Mouse (Mus musculus) brain, adult 2 months (tissue): ENCODE measurements around the gene Tmem230.

Experiments
- DNase-seq: peaks from one replicate; pipeline ENCODE4 v3.0.0; 2011; ENCODE audit warnings: low read depth, low spot score

The Tmem230 gene

DNA sequence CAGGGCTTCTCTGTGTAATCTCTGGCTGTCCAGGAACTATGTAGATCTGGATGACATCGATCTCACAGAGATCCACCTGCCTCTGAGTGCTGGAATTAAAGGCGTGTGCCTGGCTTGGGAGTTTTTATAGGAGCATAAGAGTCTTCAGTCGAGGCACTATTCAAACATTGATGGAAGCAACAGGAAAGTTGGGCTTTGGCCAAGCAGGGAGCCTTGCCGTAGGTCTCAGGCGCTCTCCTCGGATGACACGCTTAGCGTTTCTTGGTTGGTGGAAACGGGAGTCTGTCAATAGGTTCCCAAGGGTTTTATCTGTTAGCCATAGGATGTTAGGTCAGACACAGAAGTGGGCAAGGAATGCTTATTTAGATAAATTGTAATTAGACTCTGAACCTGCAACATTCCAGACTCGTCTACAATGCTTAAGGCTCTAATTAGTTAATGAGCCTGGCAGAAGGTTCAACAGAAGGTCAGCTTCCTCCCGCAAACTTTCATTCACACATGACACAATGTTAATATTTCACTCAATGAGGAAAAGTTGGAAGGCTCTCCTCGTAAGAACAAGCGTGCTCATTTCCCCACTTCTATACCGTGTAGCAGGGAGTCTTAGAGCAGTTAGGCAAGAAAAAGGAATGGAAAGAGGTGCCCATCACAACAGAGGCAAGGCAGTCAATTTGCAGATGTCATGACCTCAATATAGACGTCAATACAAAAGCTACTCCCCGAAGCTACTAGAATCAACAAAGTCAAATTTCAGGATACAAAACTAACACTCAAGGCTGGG, 13.4 kb downstream of the Tmem230 start:
- no peak for DNase-seq

DNA sequence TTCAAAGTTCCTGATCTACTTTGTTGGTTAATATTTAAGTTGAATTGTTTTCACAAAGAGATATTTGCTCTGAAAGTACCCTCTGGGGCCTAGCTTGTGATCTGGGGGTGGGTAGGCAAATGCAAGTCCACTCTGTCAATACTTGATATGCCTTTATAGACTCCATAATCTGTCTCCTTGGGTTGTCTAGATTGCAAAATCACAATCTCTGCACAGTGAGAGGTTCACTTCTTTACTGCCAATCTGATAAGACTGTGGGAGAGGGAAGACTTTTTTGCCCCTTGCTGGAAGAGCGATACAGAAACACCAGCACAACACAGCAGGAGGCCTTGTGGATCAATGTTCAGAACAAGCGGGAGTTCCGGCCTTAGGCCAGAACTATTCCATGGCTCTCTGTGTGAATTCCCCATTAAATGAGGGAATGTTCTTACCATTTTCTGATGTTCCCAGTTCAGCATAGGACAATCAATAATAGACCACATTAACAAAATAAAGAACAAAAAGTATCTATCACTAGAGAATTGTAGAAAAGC, 15.1 kb downstream of the Tmem230 start:
- DNase-seq: no peak

DNA sequence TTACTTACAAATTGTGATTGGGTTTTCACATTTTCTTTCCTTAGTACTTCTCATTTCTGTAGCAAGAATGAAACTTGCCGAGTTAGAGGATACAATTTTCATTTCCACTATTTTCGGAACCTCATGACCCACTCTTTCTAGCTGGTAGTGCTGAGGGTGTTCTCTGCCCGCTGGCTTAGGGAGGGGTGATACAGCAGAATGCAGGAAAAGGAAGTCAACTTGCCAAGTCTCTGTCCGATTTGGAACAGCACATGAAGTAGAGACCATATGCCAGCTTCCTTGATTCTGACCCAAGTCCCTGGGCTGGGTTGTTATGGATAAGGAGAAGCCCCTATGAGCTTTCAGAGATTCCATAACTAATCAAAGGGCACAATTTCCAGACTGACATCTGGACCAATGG, 23.2 kb downstream of the Tmem230 start:
- peak; percentile 63 for DNase-seq

DNA sequence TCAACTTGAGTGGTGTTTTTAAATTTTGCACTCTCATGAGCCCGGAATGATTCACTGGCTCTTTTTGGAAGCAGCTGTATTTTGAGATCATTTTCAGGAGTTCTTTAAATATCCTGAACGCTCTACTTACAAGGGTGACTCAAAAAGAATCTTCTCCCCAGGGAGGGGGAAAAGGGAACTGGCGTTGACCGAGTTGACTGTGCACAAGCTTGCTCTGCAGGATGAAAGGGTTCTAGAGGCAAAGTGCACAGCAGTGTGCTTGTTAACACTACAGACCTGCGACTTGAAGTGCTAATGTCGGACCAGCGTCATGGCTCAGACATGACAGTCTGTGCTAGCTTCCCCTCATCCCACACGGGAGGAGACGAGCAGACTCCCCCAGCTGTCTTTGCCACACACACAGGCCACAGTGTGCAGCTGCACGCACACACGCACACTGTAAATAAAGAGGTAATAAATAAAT, 26.0 kb downstream of the Tmem230 start:
- peak; percentile 93 for DNase-seq

DNA sequence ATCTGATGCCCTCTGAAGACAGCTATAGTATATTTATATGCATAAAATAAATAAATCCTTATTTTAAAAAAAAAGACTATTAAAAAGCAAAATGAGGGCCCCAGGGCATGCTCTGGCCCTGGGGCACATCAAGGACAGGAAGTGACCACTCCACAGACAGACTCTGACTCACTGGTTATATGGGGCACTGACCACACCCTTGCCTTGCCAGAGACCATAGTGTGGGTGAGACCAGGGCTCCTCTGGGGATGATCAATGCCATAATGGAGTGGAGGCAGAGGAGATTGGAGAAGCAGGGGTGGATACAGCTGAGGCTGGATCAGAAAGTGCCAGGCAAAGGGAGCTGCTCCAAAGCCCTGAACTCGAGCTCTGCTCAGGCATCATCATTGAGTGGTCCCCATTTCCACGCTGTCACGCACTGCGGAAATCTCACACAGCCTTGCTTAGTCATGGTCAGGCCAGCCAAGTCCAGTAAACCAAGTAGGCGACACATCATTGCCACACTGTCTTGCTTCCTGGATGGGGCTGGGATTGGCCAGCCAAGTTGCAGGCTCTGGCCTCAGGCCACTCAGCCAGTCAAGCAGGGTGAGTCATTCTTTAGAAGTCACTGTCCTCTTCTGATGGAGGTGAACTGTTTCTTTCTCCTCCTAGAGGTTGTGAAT, 35.5 kb downstream of the Tmem230 start:
- peak; percentile 16 for DNase-seq

DNA sequence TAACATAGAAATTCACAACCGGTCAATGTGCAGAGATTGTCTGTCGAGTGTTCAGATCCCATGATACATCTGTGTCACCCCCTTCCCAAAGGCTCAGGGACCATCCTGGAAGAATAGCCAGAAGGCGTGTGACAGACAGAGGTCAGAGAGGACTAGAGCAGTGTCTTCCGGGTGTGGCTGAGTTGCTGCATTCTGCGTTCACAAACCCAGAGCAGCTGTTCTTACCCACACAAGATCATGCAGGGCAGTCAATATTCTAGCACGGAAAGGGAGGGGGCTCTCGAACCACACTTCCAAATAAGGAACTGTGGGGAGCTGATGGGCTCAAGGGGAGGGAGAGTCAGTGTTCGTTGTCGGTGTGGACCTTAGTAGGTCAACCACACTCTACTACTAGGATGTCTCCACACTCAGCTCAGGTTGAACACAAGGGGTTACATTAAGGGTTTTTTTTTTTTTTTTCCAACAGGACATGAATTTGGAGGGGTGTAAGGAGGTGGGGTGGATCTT, 36.7 kb downstream of the Tmem230 start:
- no peak for DNase-seq

DNA sequence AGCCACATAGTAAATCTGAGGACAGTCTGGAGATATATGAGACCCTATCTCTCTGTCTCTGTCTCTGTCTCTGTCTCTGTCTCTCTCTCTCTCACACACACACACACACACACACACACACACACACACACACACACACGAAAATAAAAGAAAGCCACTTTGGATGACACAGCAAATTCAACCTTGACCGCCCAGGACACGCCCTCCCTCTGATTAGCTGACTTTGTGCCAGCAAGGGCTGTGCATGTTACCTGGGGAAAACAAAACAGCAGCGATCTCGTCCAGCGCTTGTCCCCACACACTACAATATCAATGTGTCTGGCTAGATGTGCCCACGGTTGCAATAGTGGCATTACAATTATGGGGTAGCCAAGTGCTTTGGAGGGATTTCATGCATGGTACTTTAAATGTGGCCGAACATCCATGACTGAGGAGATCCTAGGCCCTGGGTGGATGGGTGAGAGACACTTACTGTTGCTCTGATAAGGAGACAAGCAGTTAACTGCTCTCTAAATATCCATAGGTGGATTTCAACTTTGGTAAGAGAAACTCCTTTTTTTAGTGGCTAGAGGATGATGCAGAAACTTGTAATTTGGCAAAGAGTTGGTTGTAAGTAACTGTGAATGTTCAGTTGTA, 39.2 kb downstream of the Tmem230 start:
- DNase-seq: no peak

DNA sequence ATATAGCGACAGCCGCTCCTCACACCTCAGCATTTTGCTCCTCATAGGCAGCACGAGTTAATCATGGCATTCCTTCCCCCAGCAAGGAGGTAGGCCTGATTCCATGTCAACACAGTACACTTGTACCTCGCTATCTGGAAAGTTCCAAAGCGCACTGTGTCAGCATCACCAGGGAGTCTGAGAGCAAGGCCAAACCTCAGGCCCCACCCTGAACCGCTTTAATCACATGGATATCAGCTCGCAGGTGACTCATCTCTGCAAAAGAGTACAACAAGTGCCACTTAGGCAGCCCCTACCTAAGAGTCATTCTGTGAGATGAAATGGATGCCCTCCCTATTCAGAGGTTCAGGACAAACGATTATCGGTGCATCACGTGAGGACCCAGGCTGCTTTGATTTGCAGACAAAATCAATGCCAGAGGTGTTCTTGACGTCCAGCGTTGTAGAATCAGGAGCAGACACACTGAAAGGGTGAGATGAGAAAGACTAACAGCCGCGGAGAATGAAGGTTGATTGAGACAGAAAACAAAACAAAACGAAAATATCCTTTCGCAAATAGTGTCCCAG, 41.2 kb downstream of the Tmem230 start:
- no peak for DNase-seq

DNA sequence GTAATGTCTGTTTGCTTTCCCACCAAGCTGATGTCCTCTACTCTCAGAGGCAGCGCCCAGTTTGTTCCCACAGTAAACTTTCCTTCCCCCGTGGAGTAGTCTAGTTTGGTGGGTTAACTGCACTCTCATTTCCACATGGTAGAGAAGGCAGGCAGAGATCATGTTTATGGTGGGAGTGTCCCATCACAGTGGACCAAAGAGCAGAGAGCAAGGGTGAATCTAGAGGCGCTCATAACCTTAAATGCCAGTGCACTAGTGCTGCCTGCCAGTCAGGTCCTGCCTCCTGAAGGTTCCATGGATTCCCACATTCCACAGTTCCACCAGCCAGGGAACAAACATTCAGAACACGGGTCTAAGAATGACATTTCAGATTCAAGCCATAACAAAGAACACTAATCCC, 42.1 kb downstream of the Tmem230 start:
- DNase-seq: no peak

DNA sequence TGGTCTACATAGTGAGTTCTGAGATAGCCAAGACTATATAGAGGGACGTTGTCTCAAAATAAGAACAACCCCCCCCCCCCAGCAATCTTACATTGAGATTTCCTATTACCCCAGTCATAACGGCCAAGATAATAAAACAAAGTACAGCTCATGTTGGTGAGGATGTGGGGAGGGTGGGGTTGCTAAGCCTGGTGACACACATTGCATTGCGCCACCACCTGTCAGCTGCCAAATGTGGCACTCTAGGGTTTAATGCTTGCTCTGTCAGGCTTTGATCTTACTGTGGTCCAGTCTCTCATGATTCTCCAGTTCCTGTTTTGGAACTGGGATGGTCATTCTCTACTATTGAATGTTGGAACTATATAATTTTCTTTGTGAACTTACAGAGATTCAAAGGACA, 43.8 kb downstream of the Tmem230 start:
- no peak for DNase-seq

DNA sequence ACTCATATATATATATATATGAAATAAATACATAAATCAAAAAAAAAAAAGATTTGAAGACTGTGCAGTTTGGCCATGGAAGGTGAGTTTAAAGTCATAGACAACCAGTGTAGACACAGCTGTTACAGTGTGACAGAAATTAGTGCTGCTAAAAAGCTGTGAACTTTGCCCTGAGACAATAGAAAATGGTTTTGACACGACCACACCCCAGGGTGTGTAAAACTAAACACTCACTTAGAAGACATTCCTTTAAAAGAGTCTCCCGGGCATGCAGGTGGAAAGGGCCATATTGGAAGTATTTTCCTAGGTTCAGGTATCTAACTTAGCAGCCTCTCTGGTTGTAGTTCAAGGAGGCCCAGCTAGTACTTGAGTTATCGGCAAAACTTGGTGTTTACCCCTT, 44.4 kb downstream of the Tmem230 start:
- DNase-seq: no peak

DNA sequence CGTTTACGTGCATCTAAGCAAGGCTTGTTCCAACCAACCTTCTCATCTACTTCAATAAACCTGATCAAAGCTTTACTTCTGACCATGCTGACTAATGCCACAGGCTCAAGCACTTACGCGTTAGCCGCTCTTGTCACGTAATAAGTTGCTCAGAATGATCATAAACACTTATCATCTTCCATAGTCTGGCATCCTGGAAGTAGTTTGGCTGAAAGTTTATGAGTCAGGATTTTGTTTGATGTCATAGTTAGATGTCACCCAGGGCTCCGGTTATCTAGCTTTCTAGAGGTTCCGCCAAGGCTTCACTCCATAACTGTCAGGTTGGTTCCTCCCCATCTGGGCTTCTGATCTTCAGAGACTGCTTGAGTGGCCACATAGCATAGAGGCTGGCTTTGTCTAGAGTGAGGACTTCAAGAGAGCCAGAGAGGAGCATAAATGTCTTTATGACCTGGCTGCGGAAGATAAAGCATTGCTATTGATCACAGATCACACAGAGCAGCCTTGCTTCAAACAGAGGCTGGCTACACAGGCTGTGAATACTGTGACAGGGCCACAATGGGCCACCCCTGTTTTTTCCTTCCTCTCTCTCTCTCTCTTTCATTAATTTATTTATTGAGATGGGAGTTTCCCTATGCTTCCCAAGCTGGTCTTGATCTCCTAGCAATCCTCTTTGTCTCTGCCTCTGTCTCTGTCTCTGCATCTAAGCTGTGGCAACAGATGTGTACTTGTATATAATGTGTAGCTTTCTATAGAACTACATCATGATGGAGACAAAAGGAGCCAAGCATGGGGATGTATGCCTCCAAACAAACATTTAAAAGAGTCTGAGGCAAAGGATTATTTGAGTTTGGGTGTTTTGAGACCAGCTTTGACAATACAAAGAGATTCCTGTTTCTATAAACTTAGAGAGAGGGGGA, 49.3 kb downstream of the Tmem230 start:
- DNase-seq: peak; percentile 4

DNA sequence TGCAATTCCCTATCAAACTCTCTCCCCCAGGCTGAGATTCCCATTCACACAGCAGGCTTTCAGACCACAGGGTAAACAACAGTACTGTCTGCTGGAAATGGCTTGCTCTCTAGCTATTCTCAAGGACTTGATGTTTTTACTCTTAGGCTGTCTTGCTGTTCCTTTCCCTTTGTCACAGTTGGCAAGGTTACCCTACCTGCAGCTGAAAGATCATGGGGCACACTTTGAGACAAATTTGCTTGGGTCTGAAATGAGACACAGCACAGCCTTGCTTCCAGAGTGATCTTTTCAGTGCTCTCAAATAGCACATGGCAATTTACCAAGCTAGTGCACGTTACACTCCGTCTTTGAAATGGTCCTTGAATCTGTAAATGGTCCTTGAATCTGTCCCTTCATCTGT, 52.0 kb downstream of the Tmem230 start:
- peak; percentile 5 for DNase-seq

DNA sequence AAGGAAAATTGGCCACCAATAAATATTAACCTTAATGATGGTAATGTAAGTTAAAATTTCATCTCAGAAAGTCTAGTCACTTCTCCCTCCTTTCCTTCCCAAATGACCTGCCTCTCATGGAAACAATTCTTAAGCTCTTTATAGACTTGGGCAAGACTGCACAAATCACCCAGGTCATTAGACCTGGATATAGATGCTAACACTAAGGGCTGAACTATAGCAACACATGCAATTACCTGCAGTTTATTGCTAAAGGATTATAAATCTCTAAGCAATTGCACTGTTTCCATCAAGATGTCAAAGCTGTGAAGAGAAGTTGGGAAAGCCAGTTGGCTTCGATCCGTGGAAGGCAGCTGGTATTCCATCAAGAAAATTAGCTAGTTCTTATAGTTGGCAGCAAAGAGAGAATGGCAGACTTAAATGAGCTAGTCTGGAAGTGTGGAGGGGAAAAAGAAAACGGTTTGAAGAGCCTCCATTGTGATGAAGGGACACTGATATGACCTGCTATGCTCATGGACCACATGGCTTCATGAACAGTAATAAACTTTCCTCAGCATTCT, 56.9 kb downstream of the Tmem230 start:
- peak; percentile 12 for DNase-seq
